Mouse (Mus musculus): ENCODE results near the gene Inmt.

Inmt gene

GRCm38 (mm10) chr6:55174741-55175181, at the start of gene Inmt:
TSS of gene Inmt (minus strand) at chr6:55175043.
- no peak for TF ChIP-seq GATA4 (IDR thresholded peaks at IDR 0.05; ENCODE audit: insufficient replicate concordance, low read length)

DNA sequence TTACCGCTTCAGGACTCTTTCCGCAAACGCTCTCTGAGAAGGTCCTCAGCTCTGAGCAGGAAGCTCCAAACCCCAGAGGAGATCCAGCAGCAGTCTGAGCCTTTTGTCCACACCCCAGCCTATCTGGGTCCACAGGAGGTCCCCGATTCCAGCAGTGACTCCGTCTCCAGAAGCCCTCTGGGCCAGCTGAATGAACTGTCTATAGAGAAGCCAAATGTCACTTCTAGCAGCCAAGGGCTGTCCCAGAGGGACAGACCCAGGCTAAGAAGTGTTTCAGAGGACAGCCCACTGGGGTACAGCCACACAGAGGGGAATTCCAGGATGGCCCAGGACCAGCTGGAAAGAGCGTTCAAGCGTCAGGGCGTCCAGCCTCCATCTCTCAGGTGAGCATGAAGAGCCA, 49.1 kb upstream of the Inmt start:
- TF ChIP-seq GATA4 (IDR thresholded peaks at IDR 0.05; ENCODE audit: insufficient replicate concordance, low read length) = no peak

- TF ChIP-seq GATA4 (IDR thresholded peaks at IDR 0.05; ENCODE audit: insufficient replicate concordance, low read length) = no peak
Observed at GRCm38 (mm10) chr6:55218232-55218631, 43.4 kb upstream of the Inmt start.

GRCm38 (mm10) chr6:55214541-55214940, 39.7 kb upstream of the Inmt start:
- TF ChIP-seq GATA4 (IDR thresholded peaks at IDR 0.05; ENCODE audit: insufficient replicate concordance, low read length) = no peak

- no peak for TF ChIP-seq GATA4 (IDR thresholded peaks at IDR 0.05; ENCODE audit: insufficient replicate concordance, low read length)
Observed at GRCm38 (mm10) chr6:55210423-55211365, 35.9 kb upstream of the Inmt start.

DNA sequence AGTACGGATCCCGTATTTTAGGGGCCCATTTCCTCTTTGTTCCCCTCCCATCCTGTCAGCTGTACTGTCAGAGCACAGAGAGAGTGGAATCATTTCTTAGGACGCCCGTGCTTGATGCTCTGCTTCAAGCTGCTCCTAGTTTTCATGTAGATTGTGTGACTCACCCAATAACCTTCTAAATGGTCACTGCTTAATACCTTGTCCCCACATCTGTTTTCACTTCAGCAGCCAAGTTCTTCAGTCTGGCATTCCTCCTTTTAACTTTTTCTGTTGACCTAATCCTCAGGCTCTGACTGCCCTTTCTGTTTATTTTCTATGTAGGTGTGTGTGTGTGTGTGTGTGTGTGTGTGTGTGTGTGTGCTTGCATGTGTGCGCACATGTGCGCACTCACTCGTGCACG, 32.9 kb upstream of the Inmt start:
- no peak for TF ChIP-seq GATA4 (IDR thresholded peaks at IDR 0.05; ENCODE audit: insufficient replicate concordance, low read length)

DNA sequence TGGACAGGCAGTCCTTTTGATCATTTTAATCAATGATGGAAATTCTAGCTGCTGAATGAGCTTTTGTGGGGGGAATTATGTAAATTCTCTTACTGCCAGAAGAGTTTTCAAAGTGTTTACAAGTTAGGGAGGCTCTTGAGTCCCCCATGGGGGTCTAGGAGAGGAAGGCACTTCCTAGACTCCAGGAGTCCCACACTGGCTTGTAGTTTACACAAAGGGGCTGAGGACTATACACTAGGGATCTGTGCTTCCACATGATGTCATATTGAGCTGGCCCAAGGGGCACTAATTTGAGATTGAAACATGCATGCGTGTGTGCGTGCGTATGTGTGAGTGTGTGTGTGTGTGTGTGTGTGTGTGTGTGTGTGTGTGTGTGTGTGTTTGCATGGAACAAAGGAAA, 29.1 kb upstream of the Inmt start:
- no peak for TF ChIP-seq GATA4 (IDR thresholded peaks at IDR 0.05; ENCODE audit: insufficient replicate concordance, low read length)

DNA sequence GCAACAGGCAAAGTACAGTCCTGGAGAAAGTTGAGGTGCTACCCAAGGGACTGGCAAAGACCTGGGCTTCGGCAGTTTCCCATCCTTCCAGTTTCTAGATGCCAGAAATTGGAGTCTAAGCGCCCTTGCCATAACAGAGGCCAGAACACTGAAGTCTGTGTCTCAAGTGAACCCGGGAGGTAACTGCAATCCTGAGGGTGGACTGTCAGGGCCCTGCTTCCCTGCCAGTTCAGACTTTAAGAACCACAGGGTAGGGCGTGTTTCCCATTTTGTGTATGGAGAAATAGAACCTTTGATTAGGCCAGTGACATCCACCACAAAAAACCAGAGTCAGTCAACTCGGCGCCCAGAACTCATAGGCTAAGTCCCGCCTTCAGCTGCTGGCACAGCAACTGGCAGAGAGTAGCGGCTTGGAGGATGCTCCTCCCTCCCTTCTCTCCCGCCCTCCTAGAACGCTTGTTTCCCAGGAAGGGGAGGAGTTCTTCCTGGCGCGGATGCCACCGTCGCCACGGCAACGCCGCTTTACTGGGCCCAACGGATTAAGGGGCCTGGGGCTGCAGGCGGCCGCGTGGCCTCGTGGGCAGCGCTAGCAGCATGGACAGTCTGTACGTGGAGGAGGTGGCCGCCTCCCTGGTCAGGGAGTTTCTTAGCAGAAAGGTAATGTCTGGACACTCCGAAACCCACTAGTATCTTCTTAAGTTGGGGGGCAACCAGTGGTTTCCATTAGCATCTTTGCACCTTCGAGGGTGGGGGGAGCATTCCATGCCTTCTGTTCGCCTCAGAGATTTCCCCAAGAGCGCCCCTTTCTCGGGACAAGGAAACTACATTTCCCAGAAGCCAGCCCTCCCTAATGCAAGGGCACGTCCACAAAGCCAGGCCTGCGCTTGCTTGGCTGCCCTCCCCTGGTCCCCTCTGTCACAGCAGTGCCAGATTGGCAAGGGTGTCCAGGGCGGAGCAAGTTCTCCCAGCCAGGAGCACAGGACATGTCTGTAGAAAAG, 28.4 kb upstream of the Inmt start, which contains the start of gene Mindy4:
Gene Mindy4 (plus strand): TSS at position 471 of the 998 bp plus-strand sequence.
- TF ChIP-seq GATA4 (IDR thresholded peaks at IDR 0.05; ENCODE audit: insufficient replicate concordance, low read length) = no peak

GRCm38 (mm10) chr6:55199047-55199446, 24.2 kb upstream of the Inmt start:
- TF ChIP-seq GATA4 (IDR thresholded peaks at IDR 0.05; ENCODE audit: insufficient replicate concordance, low read length) = no peak

DNA sequence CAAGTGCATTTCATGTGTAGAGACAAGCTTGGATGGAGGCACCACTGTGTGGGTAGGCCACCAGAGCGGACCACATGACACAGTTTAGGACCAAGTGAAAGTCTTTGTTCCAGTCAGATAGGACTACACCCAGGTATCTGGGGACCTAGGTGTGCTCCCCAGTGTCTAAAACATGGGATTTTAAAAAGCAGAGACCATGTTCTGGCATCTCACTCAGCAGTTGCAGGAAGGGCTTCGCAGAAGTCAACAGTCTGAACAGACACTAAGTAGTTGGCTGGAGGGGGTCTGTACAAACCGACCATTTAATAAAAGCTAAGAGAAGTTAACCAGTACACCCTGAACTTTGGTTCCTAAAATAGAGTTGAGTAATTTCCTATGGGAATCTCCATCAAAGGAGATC, 18.3 kb upstream of the Inmt start:
- TF ChIP-seq GATA4 (IDR thresholded peaks at IDR 0.05; ENCODE audit: insufficient replicate concordance, low read length) = no peak

DNA sequence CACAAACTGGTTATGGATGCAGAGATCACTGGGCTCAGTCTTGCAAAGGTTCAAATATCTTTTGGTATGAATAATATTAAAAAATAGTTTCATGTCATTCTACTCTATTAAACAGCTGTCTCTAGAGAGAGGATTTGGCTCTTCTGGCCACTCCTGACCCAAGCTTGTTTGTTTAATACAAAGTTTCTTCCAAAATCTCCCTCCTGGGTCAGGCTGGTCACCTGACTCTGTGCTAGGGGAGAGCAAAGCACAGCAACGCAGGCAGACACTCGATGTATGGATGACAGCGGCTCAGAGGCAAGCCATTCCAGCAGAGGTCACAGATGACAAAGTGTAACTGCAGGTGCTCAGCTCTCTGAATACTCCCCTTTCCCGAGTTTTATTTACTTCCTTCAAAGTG, 16.7 kb upstream of the Inmt start:
- TF ChIP-seq GATA4 (IDR thresholded peaks at IDR 0.05; ENCODE audit: insufficient replicate concordance, low read length) = no peak

DNA sequence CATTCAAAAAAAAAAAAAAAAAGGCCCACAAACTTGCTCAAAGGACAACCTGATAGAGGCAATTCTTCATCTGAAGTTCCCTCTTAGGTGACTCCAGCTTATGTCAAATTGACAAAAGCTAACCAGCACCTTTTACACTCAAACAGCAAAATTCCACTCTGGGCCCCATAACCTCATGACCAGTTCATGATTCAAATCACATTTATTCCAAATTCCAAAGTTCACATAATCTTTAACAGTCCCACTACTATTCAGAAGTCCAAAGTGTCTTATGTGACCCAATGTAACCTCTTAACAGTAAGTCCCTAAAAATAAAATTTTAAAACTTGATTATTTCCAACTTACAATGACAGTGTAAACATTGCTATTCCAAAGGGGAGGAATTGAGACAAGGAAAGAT, 14.6 kb upstream of the Inmt start:
- no peak for TF ChIP-seq GATA4 (IDR thresholded peaks at IDR 0.05; ENCODE audit: insufficient replicate concordance, low read length)

DNA sequence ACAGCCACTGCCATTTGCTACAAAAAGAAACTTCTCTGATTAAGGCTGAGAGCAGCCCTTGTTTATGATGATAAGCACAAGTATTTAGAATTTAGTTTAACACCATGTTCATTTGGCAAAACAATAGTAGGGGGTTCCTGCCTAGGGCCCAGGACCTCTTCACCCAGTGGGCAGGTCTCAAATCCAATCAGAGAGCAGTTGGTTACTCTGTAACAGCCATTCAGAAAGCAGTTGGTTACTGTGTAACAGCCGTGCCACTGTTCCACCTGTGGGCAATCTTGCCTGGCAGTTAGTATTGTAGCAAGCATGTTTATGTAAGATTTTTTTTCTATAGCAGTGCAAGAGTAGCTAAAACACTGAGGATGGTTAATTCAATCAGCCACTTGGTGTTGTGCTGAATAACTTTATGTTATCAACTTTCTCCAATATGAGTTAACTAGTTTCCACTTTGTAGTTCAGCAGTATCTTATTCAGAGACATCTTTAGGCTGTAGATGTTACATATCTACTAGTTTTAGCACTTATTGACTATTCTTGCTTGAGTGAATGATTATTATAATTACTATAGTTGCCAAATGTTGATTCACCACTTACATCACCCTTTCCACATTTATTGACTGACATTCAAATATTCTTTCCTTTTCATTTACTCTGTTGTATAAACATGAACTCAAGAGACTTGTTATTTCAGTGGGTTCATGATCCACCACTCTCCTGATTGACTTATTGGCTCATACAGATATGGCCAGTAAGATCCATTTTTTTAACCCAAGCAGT, 8.0 kb upstream of the Inmt start:
- no peak for TF ChIP-seq GATA4 (IDR thresholded peaks at IDR 0.05; ENCODE audit: insufficient replicate concordance, low read length)

DNA sequence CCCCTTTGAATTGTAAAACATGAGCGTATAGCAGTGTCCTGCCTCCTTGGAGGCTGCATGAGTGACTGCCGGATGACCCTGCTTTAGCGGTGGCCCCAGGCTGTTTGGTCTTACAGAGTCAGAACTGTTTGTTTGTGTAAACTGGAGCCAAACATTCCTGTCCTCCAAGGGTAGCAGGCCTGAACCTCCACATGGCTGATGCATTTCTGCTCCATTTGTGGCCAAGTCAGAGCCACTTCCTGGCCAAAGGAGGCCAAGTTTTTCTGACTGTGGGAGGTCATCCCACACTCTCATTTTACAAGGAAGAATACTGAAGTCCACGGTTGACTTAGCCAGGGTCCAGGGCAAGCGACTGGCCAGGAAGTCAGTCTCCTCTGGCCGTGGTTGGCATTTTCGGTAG, 4.7 kb upstream of the Inmt start:
- TF ChIP-seq GATA4 (IDR thresholded peaks at IDR 0.05; ENCODE audit: insufficient replicate concordance, low read length) = no peak
